Mouse (Mus musculus) small intestine, adult 10 weeks (tissue): Measurements from ENCODE around the gene Atp5g2. TPM values are rescaled to one million over a fixed set of nuclear protein-coding genes. Genes with fewer than 3 reads are reported as not detected.

Source experiments
- polyA plus RNA-seq: library from polyadenylated mRNA; stranded (reverse); fragments of 350-450 nt; fragmentation: Illumina TruSeq; extraction: RNeasy Lipid Tissue Mini Kit (QIAGEN cat#74804); gene quantifications from one replicate; pipeline ENCODE4 v1.2.3, GENCODE M21; 2014; ENCODE audit warnings: low replicate concordance

Atp5g2 gene
- 21.1 TPM for polyA plus RNA-seq

DNA sequence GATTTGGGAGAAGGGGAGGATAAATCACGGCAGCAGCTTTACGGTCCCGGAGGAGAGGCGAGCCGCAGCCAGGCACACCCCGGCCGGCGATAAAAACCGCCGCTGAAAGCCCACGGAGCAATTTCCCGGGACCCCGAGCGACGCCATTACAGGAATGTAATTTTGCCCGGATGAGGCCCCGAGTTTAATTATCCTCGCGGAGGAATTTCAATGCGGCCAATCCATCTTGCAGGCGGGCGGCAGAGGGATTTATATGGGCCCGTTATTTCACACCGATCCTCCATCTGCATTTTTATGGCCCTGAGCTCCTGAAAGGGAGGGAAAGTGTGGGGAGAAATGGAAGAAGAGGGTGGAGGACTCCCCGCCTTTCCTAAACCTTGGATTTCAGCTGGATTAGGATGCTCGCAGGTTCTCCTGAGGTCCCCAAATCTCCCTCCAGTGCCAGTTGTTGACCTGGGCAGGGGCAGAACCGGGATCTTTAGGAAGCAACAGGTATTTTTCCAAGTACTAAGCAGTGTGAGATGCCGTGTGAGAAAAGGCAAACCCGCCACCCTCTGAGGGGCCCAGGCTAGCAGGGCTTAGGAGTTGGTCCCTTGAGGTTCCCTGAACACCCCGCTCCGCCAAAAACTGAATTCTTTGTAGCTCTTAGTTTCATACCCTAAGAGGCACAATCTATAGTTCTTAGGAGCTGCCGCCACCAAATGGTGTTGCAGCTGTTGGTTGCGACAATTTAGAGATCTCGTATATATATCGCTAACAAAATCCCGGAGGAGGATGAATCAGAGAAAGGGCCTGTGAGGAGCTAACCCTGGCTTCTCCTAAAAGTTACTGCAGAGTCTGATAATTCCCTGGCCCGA is at the start of gene Atp5g2:
Gene Atp5g2, minus strand, starts transcription at position 138 of the 857 bp plus-strand sequence.

GRCm38 (mm10) chr15:102624970-102625686 is 47.0 kb downstream of the Atp5g2 start, which contains the start of the genes Gm28047 and Atf7:
TSS of gene Gm28047 (minus strand) at chr15:102625067.
TSS of gene Atf7 (minus strand) at chr15:102625464.

Other genes starting within 250 kb of the Atp5g2 start
- not detected for gene Amhr2, start 227.0 kb downstream of the Atp5g2 start, polyA plus RNA-seq
- gene Prr13, start 213.3 kb downstream of the Atp5g2 start, polyA plus RNA-seq: 223 TPM
- 488 TPM for gene Pcbp2, start 201.8 kb downstream of the Atp5g2 start, polyA plus RNA-seq
- not detected for gene Gm10337, start 168.6 kb downstream of the Atp5g2 start, polyA plus RNA-seq
- 0.93 TPM for gene Map3k12, start 155.3 kb downstream of the Atp5g2 start, polyA plus RNA-seq
- 1.7 TPM for gene Tarbp2, start 154.2 kb downstream of the Atp5g2 start, polyA plus RNA-seq
- not detected for gene Npff, start 147.4 kb downstream of the Atp5g2 start, polyA plus RNA-seq
- gene Gm28047, start 47.3 kb downstream of the Atp5g2 start, polyA plus RNA-seq: not detected
- gene Atf7, start 46.9 kb downstream of the Atp5g2 start, polyA plus RNA-seq: 22.5 TPM
- 28.1 TPM for gene Calcoco1, start 49.8 kb upstream of the Atp5g2 start, polyA plus RNA-seq
- not detected for gene Hoxc13, start 248.8 kb upstream of the Atp5g2 start, polyA plus RNA-seq